Mouse (Mus musculus): ENCODE results near the gene Mtfp1. TPM values are rescaled to one million over a fixed set of nuclear protein-coding genes. Genes with fewer than 3 reads are reported as not detected.

Mtfp1 gene
- polyA plus RNA-seq (2012; rRNA removed; ENCODE audit: low replicate concordance), result 18.0 and 28.1 TPM in 2 replicates

DNA sequence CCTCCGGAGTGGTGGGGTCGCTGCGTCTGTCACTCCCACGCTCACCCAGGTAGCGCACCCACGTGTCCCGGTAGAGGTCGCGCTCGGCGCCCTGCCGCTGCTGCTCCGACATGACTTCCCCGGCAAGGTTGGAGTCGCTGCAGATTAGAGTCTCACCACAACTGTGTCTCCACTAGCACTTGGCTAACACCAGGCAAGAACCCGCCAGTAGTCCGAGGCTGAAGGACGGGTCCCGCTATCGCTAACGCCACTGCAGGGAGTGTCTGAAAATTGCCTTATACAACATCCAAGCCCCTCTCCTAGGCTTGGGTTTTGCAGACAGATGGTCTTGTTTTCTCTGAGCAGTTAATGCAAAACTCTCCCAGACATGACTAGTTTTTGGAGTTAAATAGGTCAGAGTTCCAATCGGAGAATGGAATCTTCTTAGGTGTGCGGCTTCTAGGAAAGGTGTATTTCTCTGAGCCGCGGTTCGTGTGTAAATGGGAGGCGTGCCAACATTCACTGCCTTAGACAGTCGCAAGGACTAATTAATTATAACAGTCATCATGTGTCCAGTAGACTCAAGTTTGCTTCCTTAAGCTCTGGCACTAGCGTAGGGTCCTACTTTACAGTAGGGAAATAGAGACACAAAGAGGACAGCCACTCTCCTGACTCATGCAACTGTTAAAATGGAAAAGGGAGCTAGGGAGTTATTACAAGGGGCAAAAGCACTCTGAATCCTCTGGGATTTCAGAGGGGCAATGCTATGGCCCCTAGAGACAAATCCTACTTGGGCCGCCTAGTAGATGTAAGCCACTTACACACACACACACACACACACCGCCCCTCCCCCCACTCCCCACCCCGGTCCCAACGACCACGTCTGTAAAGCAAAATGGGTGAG, at the start of gene Mtfp1:
TSS of gene Mtfp1 (minus strand) at position 275 of the 883 bp plus-strand sequence.

DNA sequence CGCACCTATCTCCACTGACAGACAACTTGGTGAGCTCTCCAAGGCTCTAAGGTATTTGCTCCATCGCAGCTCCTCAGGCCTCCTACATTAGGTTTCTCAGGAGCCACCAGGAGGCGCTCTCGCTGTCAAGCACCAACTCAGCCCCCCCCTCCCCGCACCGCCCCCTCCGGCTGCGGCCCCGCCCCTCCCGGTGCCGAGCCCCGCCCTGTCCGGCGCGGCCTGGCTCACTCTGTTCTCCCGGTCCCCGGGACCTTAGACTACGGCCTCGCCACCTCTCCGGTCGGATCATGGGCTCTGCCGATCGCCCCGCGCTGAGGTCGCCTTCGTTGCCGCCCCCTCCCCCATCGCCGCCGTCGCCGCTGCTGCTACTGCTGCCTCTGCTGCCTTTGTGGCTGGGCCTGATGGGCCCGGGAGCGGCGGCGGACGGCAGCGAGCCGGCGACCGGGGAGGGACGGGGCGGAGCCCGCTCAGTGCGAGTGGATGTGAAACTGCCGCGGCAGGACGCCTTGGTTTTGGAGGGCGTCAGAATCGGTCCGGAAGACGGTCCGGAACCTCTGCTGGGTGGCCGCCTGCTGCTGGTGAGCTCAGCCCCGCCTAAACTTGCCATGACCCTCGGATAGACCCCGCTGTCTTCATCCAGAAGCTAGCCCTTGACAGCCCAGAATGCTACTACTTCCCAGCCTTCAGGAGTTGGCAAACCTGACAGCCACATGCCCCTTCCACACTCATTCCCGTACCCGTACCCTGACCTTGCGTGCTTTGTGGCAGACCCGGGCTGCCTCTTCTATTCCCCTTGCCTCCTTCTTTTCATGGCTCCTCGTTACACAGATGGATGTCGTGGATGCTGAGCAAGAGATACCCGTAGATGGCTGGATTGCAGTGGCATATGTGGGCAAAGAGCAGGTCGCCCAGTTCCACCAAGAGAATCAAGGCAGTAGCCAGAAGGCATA, 40.0 kb upstream of the Mtfp1 start, which contains the start of gene Rnf215:
TSS of gene Rnf215 (plus strand) at position 217 of the 950 bp plus-strand sequence.

DNA sequence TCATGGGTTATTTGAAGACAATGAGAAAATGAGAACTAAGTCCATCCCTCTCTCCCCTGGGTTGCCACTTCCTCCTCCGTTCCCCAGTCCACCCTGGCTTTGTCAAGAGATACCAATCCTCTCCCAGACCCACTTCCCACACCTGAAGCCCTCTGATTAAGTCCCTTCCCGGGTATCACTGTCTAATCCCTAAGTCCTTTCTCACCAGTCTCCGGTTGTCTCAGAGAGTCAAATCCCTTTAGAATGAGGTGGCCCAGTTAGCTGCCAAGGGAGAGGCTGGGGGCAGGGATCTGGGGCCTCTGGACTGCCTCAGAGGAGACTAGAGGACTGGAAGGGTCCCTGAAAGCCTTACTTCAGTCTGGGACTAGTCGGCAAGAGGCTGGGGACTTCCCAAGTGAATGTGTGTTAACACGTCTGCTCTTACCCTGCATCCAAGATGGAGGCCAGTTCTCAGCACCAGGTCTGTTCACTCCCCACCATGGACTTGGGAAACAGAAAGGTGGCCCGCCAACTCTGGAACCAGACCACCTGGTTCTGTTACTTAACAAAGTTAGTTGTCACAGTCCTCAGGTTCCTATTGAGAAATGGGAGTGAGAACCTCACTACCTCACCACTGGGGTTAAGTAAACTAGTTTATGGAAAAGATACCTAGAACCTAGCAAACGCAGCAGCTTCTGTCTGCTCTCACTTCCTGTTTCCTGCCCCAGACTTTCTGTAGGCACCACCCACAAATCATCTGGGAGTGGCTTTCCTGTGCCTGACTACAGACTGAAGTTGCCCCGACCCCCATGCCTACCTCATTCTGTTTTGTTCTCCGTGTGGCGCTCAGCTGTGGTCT, 27.7 kb upstream of the Mtfp1 start, which contains the start of gene Sec14l2:
TSS of gene Sec14l2 (minus strand) at position 674 of the 838 bp plus-strand sequence.

DNA sequence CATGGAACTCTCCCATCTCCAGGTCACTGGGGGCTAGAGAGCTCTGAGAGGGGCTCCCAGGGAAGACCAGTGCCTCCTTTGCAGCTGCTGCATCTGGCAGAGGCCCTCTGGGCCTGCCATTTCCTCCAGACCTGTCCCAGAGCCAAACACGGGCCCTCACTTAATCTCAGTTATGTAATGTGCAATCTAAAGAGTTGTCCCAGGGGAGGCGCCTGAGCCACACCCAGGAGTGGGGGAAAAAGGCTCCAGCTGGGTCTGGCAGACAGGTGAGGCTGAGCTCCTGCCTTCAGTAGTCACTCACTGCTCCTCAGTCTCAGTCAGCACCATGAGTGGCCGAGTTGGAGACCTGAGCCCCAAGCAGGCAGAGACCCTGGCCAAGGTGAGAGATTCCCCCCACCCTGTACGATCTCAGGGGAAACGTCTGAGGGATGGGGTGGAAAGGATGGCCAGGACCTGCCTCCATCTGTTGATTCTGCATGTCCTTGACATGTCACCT, 30.6 kb downstream of the Mtfp1 start, which contains the start of gene Sec14l3:
TSS of gene Sec14l3 (plus strand) at position 215 of the 496 bp plus-strand sequence.

Other genes starting within 250 kb of the Mtfp1 start
- 1.2 and 1.5 TPM in 2 replicates for gene Osbp2, start 231.5 kb downstream of the Mtfp1 start, polyA plus RNA-seq (2012; rRNA removed; ENCODE audit: low replicate concordance)
- gene 4921536K21Rik, start 200.3 kb downstream of the Mtfp1 start, polyA plus RNA-seq (2012; rRNA removed; ENCODE audit: low replicate concordance), result 0.43 and 0.80 TPM in 2 replicates
- 5.6 and 12.9 TPM in 2 replicates for gene Dusp18, start 200.2 kb downstream of the Mtfp1 start, polyA plus RNA-seq (2012; rRNA removed; ENCODE audit: low replicate concordance)
- gene Slc35e4, start 180.8 kb downstream of the Mtfp1 start, polyA plus RNA-seq (2012; rRNA removed; ENCODE audit: low replicate concordance), result 16.3 and 20.2 TPM in 2 replicates
- 162 and 213 TPM in 2 replicates for gene Tcn2, start 163.3 kb downstream of the Mtfp1 start, polyA plus RNA-seq (2012; rRNA removed; ENCODE audit: low replicate concordance)
- gene Pes1, start 131.5 kb downstream of the Mtfp1 start, polyA plus RNA-seq (2012; rRNA removed; ENCODE audit: low replicate concordance), result 34.4 and 53.7 TPM in 2 replicates
- gene 4930556J24Rik, start 118.7 kb downstream of the Mtfp1 start, polyA plus RNA-seq (2012; rRNA removed; ENCODE audit: low replicate concordance), result not detected in 2 replicates
- 3.1 and 3.5 TPM in 2 replicates for gene Gal3st1, start 111.8 kb downstream of the Mtfp1 start, polyA plus RNA-seq (2012; rRNA removed; ENCODE audit: low replicate concordance)
- 3.5 and 6.9 TPM in 2 replicates for gene Sec14l4, start 64.0 kb downstream of the Mtfp1 start, polyA plus RNA-seq (2012; rRNA removed; ENCODE audit: low replicate concordance)
- gene Sec14l3, start 30.6 kb downstream of the Mtfp1 start, polyA plus RNA-seq (2012; rRNA removed; ENCODE audit: low replicate concordance), result 0.37 TPM in 1 of 2 replicates, not detected in the other
- gene Sec14l2, start 28.0 kb upstream of the Mtfp1 start, polyA plus RNA-seq (2012; rRNA removed; ENCODE audit: low replicate concordance), result 2.4 and 3.5 TPM in 2 replicates
- gene Rnf215, start 39.8 kb upstream of the Mtfp1 start, polyA plus RNA-seq (2012; rRNA removed; ENCODE audit: low replicate concordance), result 25.3 and 38.1 TPM in 2 replicates
- 9.1 and 11.0 TPM in 2 replicates for gene Ccdc157, start 64.8 kb upstream of the Mtfp1 start, polyA plus RNA-seq (2012; rRNA removed; ENCODE audit: low replicate concordance)
- gene Sf3a1, start 64.9 kb upstream of the Mtfp1 start, polyA plus RNA-seq (2012; rRNA removed; ENCODE audit: low replicate concordance), result 25.9 and 37.9 TPM in 2 replicates
- gene Tbc1d10a, start 91.3 kb upstream of the Mtfp1 start, polyA plus RNA-seq (2012; rRNA removed; ENCODE audit: low replicate concordance), result 44.2 and 60.0 TPM in 2 replicates
- gene Castor1, start 122.8 kb upstream of the Mtfp1 start, polyA plus RNA-seq (2012; rRNA removed; ENCODE audit: low replicate concordance), result 19.1 and 19.3 TPM in 2 replicates
- 2.2 and 2.4 TPM in 2 replicates for gene Osm, start 141.0 kb upstream of the Mtfp1 start, polyA plus RNA-seq (2012; rRNA removed; ENCODE audit: low replicate concordance)
- 4.9 and 5.8 TPM in 2 replicates for gene Lif, start 162.1 kb upstream of the Mtfp1 start, polyA plus RNA-seq (2012; rRNA removed; ENCODE audit: low replicate concordance)